Comparison of ENCODE assay signal across 15 mouse cellular contexts in genomic region chr16:22164446-22164845, GRCm38 (mm10). TPM values are rescaled to one million over a fixed set of nuclear protein-coding genes. Genes with fewer than 3 reads are reported as not detected.
DNase-seq lines count a peak whose midpoint lies in the region; ATAC-seq lines count a peak whose summit lies in the region.
"Had no signal": no experiment of that assay in that cellular context is flagged by ENCODE, and none has a peak within 500 bp of the region (broad histone marks: within the 10 kb centered on the region; RNA-seq: fewer than 3 reads in every experiment).

No protein-coding gene starts in this region.

- 0 out of 2 replicates have a peak, but pooled peaks cover 3% of the 10 kb centered on the region for H3K36me3 ChIP-seq in heart, embryonic 13.5 days
- no peaks in the 10 kb centered on the region for H3K36me3 ChIP-seq in lung, embryonic 16.5 days (ENCODE audit: control insufficient read depth, insufficient read depth, low read length)
- H3K36me3 ChIP-seq in forebrain, embryonic 13.5 days (ENCODE audit: poor library complexity, severe bottlenecking), result no peaks in the 10 kb centered on the region
- H3K36me3 ChIP-seq in neural tube, embryonic 12.5 days, result no peaks in the 10 kb centered on the region
- H3K36me3 ChIP-seq: limb, embryonic 15.5 days had no signal

- peak overlapping the region; percentile 96 for H3K4me3 ChIP-seq in heart, embryonic 13.5 days
- no peak overlapping the region; the same call in 1 of the 2 replicates for H3K4me3 ChIP-seq in lung, embryonic 16.5 days (ENCODE audit: low read length)
- H3K4me3 ChIP-seq in forebrain, embryonic 13.5 days, result 0 out of 2 replicates have a peak overlapping the region, but pooled peaks have one; percentile 98
- no peak overlapping the region for H3K4me3 ChIP-seq in neural tube, embryonic 12.5 days

- H3K9me3 ChIP-seq in heart, embryonic 13.5 days, result no peaks in the 10 kb centered on the region
- no peaks in the 10 kb centered on the region for H3K9me3 ChIP-seq in lung, embryonic 16.5 days (ENCODE audit: control insufficient read depth, low read length)
- no peaks in the 10 kb centered on the region for H3K9me3 ChIP-seq in forebrain, embryonic 13.5 days (replicated peaks)
- no peaks in the 10 kb centered on the region for H3K9me3 ChIP-seq in neural tube, embryonic 12.5 days
- H3K9me3 ChIP-seq: limb, embryonic 15.5 days had no signal

- no peak for DNase-seq in heart, postnatal 4 days
- DNase-seq in lung, postnatal 25 days (ENCODE audit: low spot score), result no peak
- no peak for DNase-seq in thymus, postnatal 36 days
- no peak for DNase-seq in layer of hippocampus, adult 9-11 months
- DNase-seq: adrenal gland, postnatal 25 days; cerebellum, adult 18-20 months; gastrocnemius, postnatal 25 days; kidney, postnatal 4 days; retina, postnatal 1 day had no signal

- no peak overlapping the region for H3K27ac ChIP-seq in heart, embryonic 13.5 days (replicated peaks)
- H3K27ac ChIP-seq in lung, embryonic 16.5 days (ENCODE audit: low read length), result no peak overlapping the region
- no peak overlapping the region for H3K27ac ChIP-seq in forebrain, embryonic 13.5 days
- H3K27ac ChIP-seq in neural tube, embryonic 12.5 days, result no peak overlapping the region

- H3K4me2 ChIP-seq in heart, embryonic 13.5 days, result peak overlapping the region; percentile 79
- H3K4me2 ChIP-seq in lung, embryonic 16.5 days (ENCODE audit: low read depth, low read length), result peak overlapping the region; percentile 92; the same call in 1 of the 2 replicates
- H3K4me2 ChIP-seq in forebrain, embryonic 13.5 days, result peak overlapping the region; percentile 89
- peak overlapping the region; percentile 91 for H3K4me2 ChIP-seq in neural tube, embryonic 12.5 days (replicated peaks)

- H3K9ac ChIP-seq in heart, embryonic 13.5 days, result peak overlapping the region; percentile 96
- no peak overlapping the region for H3K9ac ChIP-seq in lung, embryonic 16.5 days (ENCODE audit: low read length)
- H3K9ac ChIP-seq in forebrain, embryonic 13.5 days, result peak overlapping the region; percentile 97; the same call in 1 of the 2 replicates
- H3K9ac ChIP-seq in neural tube, embryonic 12.5 days, result no peak overlapping the region

- H3K27me3 ChIP-seq in heart, embryonic 13.5 days (replicated peaks), result no peaks in the 10 kb centered on the region
- no peaks in the 10 kb centered on the region for H3K27me3 ChIP-seq in lung, embryonic 16.5 days (ENCODE audit: control insufficient read depth, insufficient read depth, low read depth, low read length)
- H3K27me3 ChIP-seq in forebrain, embryonic 13.5 days, result no peaks in the 10 kb centered on the region
- no peaks in the 10 kb centered on the region for H3K27me3 ChIP-seq in neural tube, embryonic 12.5 days (replicated peaks)
- H3K27me3 ChIP-seq: limb, embryonic 15.5 days had no signal

- H3K4me1 ChIP-seq in heart, embryonic 13.5 days, result peaks cover 26% of the 10 kb centered on the region
- H3K4me1 ChIP-seq in lung, embryonic 16.5 days (replicated peaks; ENCODE audit: control insufficient read depth, insufficient read depth, low read length), result peaks cover 12% of the 10 kb centered on the region
- peaks cover 26% of the 10 kb centered on the region for H3K4me1 ChIP-seq in forebrain, embryonic 13.5 days
- H3K4me1 ChIP-seq in neural tube, embryonic 12.5 days, result peaks cover 19% of the 10 kb centered on the region; the same call in 1 of the 2 replicates

- 41% methylated on average over 8 of the region's 8 CpGs for WGBS in heart, embryonic 13.5 days
- 31% methylated on average over 8 of the region's 8 CpGs for WGBS in lung, embryonic 16.5 days
- WGBS in forebrain, embryonic 13.5 days, result 41% methylated on average over 8 of the region's 8 CpGs
- 59% methylated on average over 8 of the region's 8 CpGs for WGBS in neural tube, embryonic 12.5 days

- ATAC-seq in heart, embryonic 13.5 days (ENCODE audit: extremely low read depth, insufficient number of reproducible peaks, low FRiP score, low TSS enrichment), result no peak
- ATAC-seq in lung, embryonic 16.5 days (ENCODE audit: low read depth), result no peak
- ATAC-seq in forebrain, embryonic 13.5 days, result no peak
- no peak for ATAC-seq in neural tube, embryonic 12.5 days (ENCODE audit: low FRiP score, low read depth)
- ATAC-seq: Patski had no signal

RNA-seq across cellular contexts. Expression of gene Igf2bp2, which starts 1.3 kb away (rescaled TPM):
- 51.4 and 53.2 TPM in 2 replicates for polyA plus RNA-seq in heart, embryonic 13.5 days (2015; fragmentation: Nextera tagmentation; extraction: Ambion mirVana)
- 10 to 100 TPM; 23.9 to 24.8 TPM for total RNA-seq in heart, postnatal 4 days (2021)
- 42.4 and 49.4 TPM in 2 replicates for polyA plus RNA-seq in lung, embryonic 16.5 days (2015; fragmentation: Nextera tagmentation; extraction: Ambion mirVana)
- 52.7 and 55.3 TPM in 2 replicates for polyA plus RNA-seq in forebrain, embryonic 13.5 days (2015; fragmentation: Nextera tagmentation; extraction: Ambion mirVana)
- polyA plus RNA-seq in neural tube, embryonic 12.5 days (2016; fragmentation: Nextera tagmentation; extraction: Ambion mirVana), result 85.0 and 87.6 TPM in 2 replicates

Comparison
In these comparisons a context has a peak if more than half of its experiments do, and no peak if none do; other contexts are left out.
1. H3K4me3 ChIP-seq: peak in heart, embryonic 13.5 days (single experiment) and forebrain, embryonic 13.5 days (single experiment); none in lung, embryonic 16.5 days (single experiment) and neural tube, embryonic 12.5 days (single experiment).
2. H3K9ac ChIP-seq: peak in heart, embryonic 13.5 days (single experiment) and forebrain, embryonic 13.5 days (single experiment); none in lung, embryonic 16.5 days (single experiment) and neural tube, embryonic 12.5 days (single experiment).
3. Peak in every context shown above with its lines, with median percentiles within 50 percentile points of each other: H3K4me2 ChIP-seq.